Mouse (Mus musculus) olfactory bulb, adult 2 months (tissue): ENCODE measurements at regions not wholly inside any gene's neighbourhood (a gene's known extent, or its start where the extent isn't known, plus 50 kb on each side); places are given as distances from the start of the nearest gene placed in this dataset.

ENCODE experiments used
- CTCF ChIP-seq: fragments of 200-500 bp; IDR thresholded peaks from 2 replicates; pipeline ENCODE4 v1.5.1; 2012; ENCODE audit warnings: low read depth, mild to moderate bottlenecking, low read length, moderate library complexity; ENCODE audit not compliant: insufficient read depth
- POLR2A ChIP-seq: fragments of 200-500 bp; IDR thresholded peaks from 2 replicates; pipeline ENCODE4 v1.6.1; 2012; ENCODE audit warnings: mild to moderate bottlenecking, low read depth, low read length, moderate library complexity; ENCODE audit not compliant: insufficient read depth

DNA sequence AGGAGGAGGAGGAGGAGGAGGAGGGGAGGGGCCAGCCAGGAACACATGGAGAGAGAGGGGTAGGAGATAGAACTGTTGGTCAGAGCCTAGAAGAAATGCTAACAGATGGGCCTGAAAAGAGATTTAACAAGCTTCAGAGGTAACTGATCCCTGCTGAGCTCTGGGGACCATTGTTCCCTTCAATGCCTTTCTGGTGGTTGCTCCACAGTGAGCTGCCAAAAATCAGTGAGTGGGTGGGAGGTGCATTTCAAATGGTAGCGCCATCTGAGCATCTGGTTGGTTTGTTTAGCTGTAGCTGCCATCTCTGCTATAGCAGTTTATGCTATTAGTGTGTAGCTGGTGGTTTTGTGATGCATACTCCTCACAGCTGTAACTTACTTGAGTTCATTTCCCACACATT, 809.9 kb downstream of the Ets1 start:
- no peak for TF ChIP-seq CTCF
- TF ChIP-seq POLR2A, result no peak
